ENCODE assay signal across 17 mouse cellular contexts in the genomic region with DNA sequence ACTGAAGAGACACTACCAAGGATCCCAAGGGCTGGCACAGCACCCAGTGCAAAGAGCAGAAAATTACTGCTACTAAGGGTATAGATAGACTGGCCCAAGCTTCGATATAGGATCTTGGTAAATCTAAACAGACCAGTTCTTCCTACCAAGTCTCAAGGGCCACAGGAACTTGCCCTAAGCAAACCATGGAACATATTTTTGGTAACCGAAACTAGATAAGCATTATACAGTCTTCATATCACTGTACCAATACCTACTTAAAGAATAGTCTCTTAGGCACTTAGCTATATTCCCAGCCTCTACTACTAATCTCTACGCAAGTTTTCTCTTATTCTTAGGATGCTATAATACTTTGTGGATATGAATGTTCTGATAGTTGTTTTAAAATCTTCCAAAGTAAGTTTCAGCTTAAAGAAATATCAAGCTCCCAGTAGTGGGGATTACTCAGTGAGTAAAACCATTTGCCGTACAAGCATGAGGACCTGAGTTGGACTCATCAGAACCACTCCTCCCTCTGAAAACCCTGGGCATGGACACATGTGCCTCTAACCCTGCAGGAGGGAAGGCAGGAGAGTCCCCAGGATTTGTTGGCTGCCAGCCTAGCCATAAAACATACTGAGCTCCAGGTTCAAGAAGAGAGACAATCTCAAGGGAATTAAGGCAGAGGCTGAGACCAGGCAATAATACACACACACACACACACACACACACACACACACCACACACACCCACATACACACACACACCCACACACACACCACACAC. TPM values are rescaled to one million over a fixed set of nuclear protein-coding genes. Genes with fewer than 3 reads are reported as not detected.
DNase-seq lines count a peak whose midpoint lies in the region; ATAC-seq lines count a peak whose summit lies in the region.
"Had no signal": no experiment of that assay in that cellular context is flagged by ENCODE, and none has a peak within 500 bp of the region (broad histone marks: within the 10 kb centered on the region; RNA-seq: fewer than 3 reads in every experiment).

No protein-coding gene starts in this region.

- ATAC-seq in embryonic facial prominence, embryonic 12.5 days (ENCODE audit: insufficient number of reproducible peaks, insufficient read depth, low FRiP score, low TSS enrichment), result no peak
- ATAC-seq in lung, embryonic 16.5 days (ENCODE audit: low read depth), result no peak
- peak; percentile 50 for ATAC-seq in common myeloid progenitor, adult 5-6 weeks (replicated peaks; ENCODE audit: low read depth, poor library complexity, severe bottlenecking)
- ATAC-seq: lung, postnatal 0 days had no signal

- H3K4me3 ChIP-seq in embryonic facial prominence, embryonic 12.5 days, result no peak overlapping the region
- H3K4me3 ChIP-seq in embryonic facial prominence, embryonic 10.5 days, result no peak overlapping the region
- H3K4me3 ChIP-seq in lung, embryonic 16.5 days (ENCODE audit: low read length), result no peak overlapping the region
- H3K4me3 ChIP-seq: hindbrain, embryonic 13.5 days; midbrain, embryonic 10.5 days had no signal

- 91% methylated on average over 4 of the region's 4 CpGs for WGBS in embryonic facial prominence, embryonic 12.5 days
- WGBS in embryonic facial prominence, embryonic 10.5 days, result 94% methylated on average over 4 of the region's 4 CpGs
- WGBS in lung, embryonic 16.5 days, result 70% methylated on average over 4 of the region's 4 CpGs

- H3K9me3 ChIP-seq in embryonic facial prominence, embryonic 12.5 days, result no peaks in the 10 kb centered on the region
- H3K9me3 ChIP-seq in embryonic facial prominence, embryonic 10.5 days, result no peaks in the 10 kb centered on the region
- H3K9me3 ChIP-seq in lung, embryonic 16.5 days (ENCODE audit: control insufficient read depth, low read length), result no peaks in the 10 kb centered on the region
- H3K9me3 ChIP-seq: hindbrain, embryonic 13.5 days; midbrain, embryonic 10.5 days had no signal

- no peak overlapping the region for H3K9ac ChIP-seq in embryonic facial prominence, embryonic 12.5 days
- H3K9ac ChIP-seq in lung, embryonic 16.5 days (ENCODE audit: low read length), result no peak overlapping the region
- H3K9ac ChIP-seq: hindbrain, embryonic 13.5 days had no signal

- 0 out of 2 replicates have a peak overlapping the region, but pooled peaks have one; percentile 23 for H3K27ac ChIP-seq in embryonic facial prominence, embryonic 12.5 days
- H3K27ac ChIP-seq in embryonic facial prominence, embryonic 10.5 days (replicated peaks), result no peak overlapping the region
- H3K27ac ChIP-seq in lung, embryonic 16.5 days (ENCODE audit: low read length), result 0 out of 2 replicates have a peak overlapping the region, but pooled peaks have one; percentile 13
- H3K27ac ChIP-seq: hindbrain, embryonic 13.5 days; midbrain, embryonic 10.5 days had no signal

- H3K36me3 ChIP-seq in embryonic facial prominence, embryonic 12.5 days, result no peaks in the 10 kb centered on the region
- no peaks in the 10 kb centered on the region; the same call in 1 of the 2 replicates for H3K36me3 ChIP-seq in embryonic facial prominence, embryonic 10.5 days (replicated peaks)
- no peaks in the 10 kb centered on the region for H3K36me3 ChIP-seq in lung, embryonic 16.5 days (ENCODE audit: control insufficient read depth, insufficient read depth, low read length)
- H3K36me3 ChIP-seq: hindbrain, embryonic 13.5 days; midbrain, embryonic 10.5 days had no signal

- H3K27me3 ChIP-seq in embryonic facial prominence, embryonic 12.5 days, result no peaks in the 10 kb centered on the region
- no peaks in the 10 kb centered on the region for H3K27me3 ChIP-seq in embryonic facial prominence, embryonic 10.5 days (replicated peaks; ENCODE audit: low read depth, poor library complexity, severe bottlenecking)
- H3K27me3 ChIP-seq in lung, embryonic 16.5 days (ENCODE audit: control insufficient read depth, insufficient read depth, low read depth, low read length), result no peaks in the 10 kb centered on the region
- H3K27me3 ChIP-seq: hindbrain, embryonic 13.5 days; Patski had no signal

- DNase-seq in embryonic facial prominence, embryonic 10.5 days (ENCODE audit: low spot score), result no peak
- no peak for DNase-seq in lung, postnatal 36 days
- DNase-seq in right cerebral cortex, postnatal 36 days (ENCODE audit: low spot score in 2 of 2), result no peak
- DNase-seq in kidney, postnatal 36 days, result no peak
- DNase-seq: cerebellum, adult 8-10 months; embryo, embryonic 11 days; gastrocnemius, postnatal 36 days; kidney, adult 18-20 months; kidney, postnatal 4 days; thymus, adult 18-20 months had no signal

- H3K4me1 ChIP-seq in embryonic facial prominence, embryonic 12.5 days, result 0 out of 2 replicates have a peak, but pooled peaks cover 4% of the 10 kb centered on the region
- peaks cover 6% of the 10 kb centered on the region for H3K4me1 ChIP-seq in embryonic facial prominence, embryonic 10.5 days
- H3K4me1 ChIP-seq in lung, embryonic 16.5 days (replicated peaks; ENCODE audit: control insufficient read depth, insufficient read depth, low read length), result peaks cover 7% of the 10 kb centered on the region; the same call in 1 of the 2 replicates

- no peak overlapping the region for H3K4me2 ChIP-seq in embryonic facial prominence, embryonic 12.5 days (replicated peaks)
- H3K4me2 ChIP-seq in lung, embryonic 16.5 days (ENCODE audit: low read depth, low read length), result no peak overlapping the region
- H3K4me2 ChIP-seq: hindbrain, embryonic 13.5 days had no signal

RNA-seq across cellular contexts. Expression of gene Lnpep, which starts 7.2 kb away (rescaled TPM):
- 9.6 and 12.1 TPM in 2 replicates for polyA plus RNA-seq in embryonic facial prominence, embryonic 12.5 days (2016; fragmentation: Nextera tagmentation; extraction: Ambion mirVana)
- polyA plus RNA-seq in embryonic facial prominence, embryonic 10.5 days (2016; fragmentation: Nextera tagmentation; extraction: Ambion mirVana), result 6.3 and 7.7 TPM in 2 replicates
- 8.0 and 8.4 TPM in 2 replicates for polyA plus RNA-seq in lung, embryonic 16.5 days (2015; fragmentation: Nextera tagmentation; extraction: Ambion mirVana)
- total RNA-seq in common myeloid progenitor, adult 5-6 weeks (2017), result 66.3 and 77.6 TPM in 2 replicates
